Mouse (Mus musculus) kidney, adult 2 months (tissue): ENCODE measurements around the gene Dennd4a. TPM values are rescaled to one million over a fixed set of nuclear protein-coding genes. Genes with fewer than 3 reads are reported as not detected.

Source experiments
- DNase-seq: peaks from one replicate; pipeline ENCODE4 v3.0.0; 2021
- H3K27ac ChIP-seq: fragments of 200-500 bp; 2 replicates; pipeline ENCODE4 v1.5.1; 2012; ENCODE audit warnings: low read depth, low read length, control low read depth, inconsistent platforms; ENCODE audit not compliant: insufficient read depth
- H3K27me3 ChIP-seq: fragments of 200-500 bp; replicated peaks from 2 replicates; pipeline ENCODE4 v1.6.1; 2012; ENCODE audit warnings: mild to moderate bottlenecking, moderate library complexity, low read length, inconsistent platforms; ENCODE audit not compliant: control insufficient read depth, insufficient read depth
- H3K36me3 ChIP-seq: fragments of 200-500 bp; 2 replicates; pipeline ENCODE4 v1.6.1; 2012; ENCODE audit warnings: mild to moderate bottlenecking, moderate library complexity, low read length, inconsistent platforms; ENCODE audit not compliant: control insufficient read depth, insufficient read depth
- H3K4me1 ChIP-seq: fragments of 200-500 bp; 2 replicates; pipeline ENCODE4 v1.6.1; 2011; ENCODE audit warnings: low read length; ENCODE audit not compliant: control insufficient read depth, insufficient read depth
- H3K4me3 ChIP-seq: fragments of 200-500 bp; 2 replicates; pipeline ENCODE4 v1.5.1; 2011; ENCODE audit warnings: mild to moderate bottlenecking, low read depth, low read length, control low read depth; ENCODE audit not compliant: insufficient read depth
- CTCF ChIP-seq: fragments of 200-500 bp; conservative IDR thresholded peaks from 2 replicates; pipeline ENCODE4 v1.5.1; 2011; ENCODE audit warnings: low read depth, mild to moderate bottlenecking, control low read depth, low read length, moderate library complexity, mixed read lengths; ENCODE audit not compliant: insufficient read depth, insufficient read length
- POLR2A ChIP-seq: fragments of 200-500 bp; IDR thresholded peaks from one replicate; pipeline ENCODE4 v1.6.1; 2011; ENCODE audit warnings: low read depth, low read length, control low read depth
- WGBS: fragments of 180-500 bp; shearing (Covaris S2); methylation state at CpG from one replicate; pipeline ENCODE4 v1.1.7; 2018; 5-methylcytosine and 5-hydroxymethylcytosine counted together
- polyA plus RNA-seq: library from polyadenylated mRNA; depleted of rRNA; stranded (reverse); fragments of >200 nt; gene quantifications from 2 replicates; pipeline ENCODE4 v1.2.3, GENCODE M21; 2012

Gene Dennd4a
- polyA plus RNA-seq, 1 experiment, result 5.1 TPM

DNA sequence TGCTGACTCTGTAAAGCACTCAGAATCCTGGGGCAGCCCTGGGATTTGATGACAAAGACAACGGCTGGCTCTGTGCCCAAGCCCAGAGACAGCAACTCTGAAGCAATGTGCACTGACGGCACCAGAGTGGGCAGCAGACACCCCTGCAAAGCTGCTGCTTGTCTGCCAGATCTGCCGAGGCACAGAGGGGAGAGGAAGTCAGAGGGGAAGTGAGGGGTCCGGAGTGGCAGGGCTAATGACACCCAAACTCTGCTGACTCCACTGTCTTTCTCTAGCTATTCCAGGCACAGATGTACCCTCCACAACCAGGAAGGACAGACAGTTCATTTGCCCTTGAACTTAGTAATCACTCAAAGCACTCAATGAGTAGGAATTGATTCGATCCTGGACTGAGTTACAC, 39.9 kb upstream of the Dennd4a start:
- no peak for TF ChIP-seq CTCF
- no peak for TF ChIP-seq POLR2A
- H3K36me3 ChIP-seq, result no peaks in the 10 kb centered on the region
- no peak for DNase-seq
- no peak overlapping the region for H3K4me3 ChIP-seq
- no peaks in the 10 kb centered on the region for H3K27me3 ChIP-seq
- H3K4me1 ChIP-seq, result no peaks in the 10 kb centered on the region
- no peak overlapping the region for H3K27ac ChIP-seq
- WGBS, result 47% methylated on average over 5 of the region's 5 CpGs

GRCm38 (mm10) chr9:64773254-64773653, 37.9 kb upstream of the Dennd4a start:
- Histone ChIP-seq H3K36me3 (no peaks in the 10 kb centered on the region), H3K4me1 (no peaks in the 10 kb centered on the region), H3K4me3 (no peak overlapping the region), H3K27ac (no peak overlapping the region), H3K27me3 (no peaks in the 10 kb centered on the region)
- TF ChIP-seq CTCF, result no peak
- no peak for TF ChIP-seq POLR2A
- no peak for DNase-seq
- 79% methylated on average over 8 of the region's 8 CpGs for WGBS

- Histone ChIP-seq H3K4me3 (no peak overlapping the region), H3K27ac (no peak overlapping the region), H3K4me1 (no peaks in the 10 kb centered on the region), H3K36me3 (no peaks in the 10 kb centered on the region), H3K27me3 (no peaks in the 10 kb centered on the region)
- TF ChIP-seq CTCF (peak; percentile 32), POLR2A (no peak)
- DNase-seq, result no peak
- 60% methylated on average over 4 of the region's 4 CpGs for WGBS
Observed at GRCm38 (mm10) chr9:64773936-64774335, 37.2 kb upstream of the Dennd4a start.

GRCm38 (mm10) chr9:64774411-64774811, 36.7 kb upstream of the Dennd4a start:
- Histone ChIP-seq H3K27me3 (no peaks in the 10 kb centered on the region), H3K27ac (no peak overlapping the region), H3K4me3 (no peak overlapping the region), H3K36me3 (no peaks in the 10 kb centered on the region), H3K4me1 (no peaks in the 10 kb centered on the region)
- TF ChIP-seq POLR2A, result no peak
- no peak; the same call in 1 of the 2 replicates for TF ChIP-seq CTCF
- peak; percentile 52 for DNase-seq
- WGBS, result 46% methylated on average over 5 of the region's 5 CpGs

GRCm38 (mm10) chr9:64774883-64775282, 36.3 kb upstream of the Dennd4a start:
- WGBS, result 85% methylated on average over 2 of the region's 2 CpGs
- Histone ChIP-seq H3K36me3 (no peaks in the 10 kb centered on the region), H3K27ac (no peak overlapping the region), H3K4me3 (no peak overlapping the region), H3K4me1 (no peaks in the 10 kb centered on the region), H3K27me3 (no peaks in the 10 kb centered on the region)
- no peak for DNase-seq
- no peak for TF ChIP-seq CTCF
- no peak for TF ChIP-seq POLR2A

- Histone ChIP-seq H3K27me3 (no peaks in the 10 kb centered on the region), H3K4me3 (no peak overlapping the region), H3K36me3 (no peaks in the 10 kb centered on the region), H3K27ac (no peak overlapping the region), H3K4me1 (no peaks in the 10 kb centered on the region)
- WGBS, result 66% methylated on average over 4 of the region's 4 CpGs
- no peak for DNase-seq
- TF ChIP-seq POLR2A (no peak), CTCF (no peak)
Observed at GRCm38 (mm10) chr9:64775491-64775890, 35.6 kb upstream of the Dennd4a start.

- H3K27ac ChIP-seq, result no peak overlapping the region
- H3K4me1 ChIP-seq, result no peaks in the 10 kb centered on the region
- 88% methylated on average over 4 of the region's 4 CpGs for whole genome bisulfite sequencing
- TF ChIP-seq POLR2A, result no peak
- TF ChIP-seq CTCF, result no peak
- DNase-seq, result peak; percentile 11
- no peak overlapping the region for H3K4me3 ChIP-seq
- H3K36me3 ChIP-seq, result no peaks in the 10 kb centered on the region
- H3K27me3 ChIP-seq, result no peaks in the 10 kb centered on the region
Observed at GRCm38 (mm10) chr9:64777441-64777987, 33.6 kb upstream of the Dennd4a start.

GRCm38 (mm10) chr9:64778151-64778550, 33.0 kb upstream of the Dennd4a start:
- Histone ChIP-seq H3K4me1 (no peaks in the 10 kb centered on the region), H3K4me3 (no peak overlapping the region), H3K27me3 (no peaks in the 10 kb centered on the region), H3K27ac (no peak overlapping the region), H3K36me3 (no peaks in the 10 kb centered on the region)
- TF ChIP-seq CTCF, result no peak
- TF ChIP-seq POLR2A, result no peak
- whole genome bisulfite sequencing, result 74% methylated on average over 1 of the region's 1 CpGs
- DNase-seq, result no peak
